Mouse (Mus musculus) gastrocnemius, adult 2 months (tissue): ENCODE measurements at regions not wholly inside any gene's neighbourhood (a gene's known extent, or its start where the extent isn't known, plus 50 kb on each side); places are given as distances from the start of the nearest gene placed in this dataset.

ENCODE experiments used
- DNase-seq: peaks from one replicate; pipeline ENCODE4 v3.0.0; 2022
- H3K27ac ChIP-seq: fragments of 200-600 bp; 2 replicates; pipeline ENCODE4 v1.8.1; 2022; ENCODE audit warnings: mild to moderate bottlenecking
- H3K4me3 ChIP-seq: fragments of 200-600 bp; 2 replicates; pipeline ENCODE4 v1.8.1; 2022; ENCODE audit warnings: mild to moderate bottlenecking, moderate library complexity
- CTCF ChIP-seq: fragments of 200-600 bp; IDR thresholded peaks from 2 replicates; pipeline ENCODE4 v1.8.1; 2022; ENCODE audit warnings: antibody characterized with exemption, mild to moderate bottlenecking, moderate library complexity
- intact Hi-C: fragments of 180-260 bp; cut with DNase I; formaldehyde crosslinking; loops from one replicate; pipeline ENCODE4 v1.15.1; 2025

DNA sequence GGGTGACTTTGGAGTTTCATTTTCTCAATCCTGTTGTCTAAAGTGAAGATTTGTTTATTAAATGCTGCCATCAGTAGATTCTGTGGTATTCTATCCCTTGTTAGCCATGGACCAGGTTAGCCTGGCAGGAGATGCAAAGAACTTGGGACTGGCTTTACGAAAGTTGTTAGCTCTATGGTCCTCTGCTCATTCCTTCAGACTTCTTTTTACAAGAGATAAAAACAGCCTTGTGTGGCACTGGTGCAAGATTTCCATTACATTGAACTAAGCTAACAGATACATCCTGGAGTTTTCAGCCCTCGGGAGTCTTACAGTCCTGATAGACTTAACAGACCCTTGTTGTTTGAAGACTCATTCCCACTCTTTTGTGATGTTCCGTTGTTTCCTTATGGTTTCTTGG lies 108.1 kb upstream of the Pum3 start:
- intact Hi-C loops, result no loop called here
- H3K27ac ChIP-seq, result no peak overlapping the region
- no peak overlapping the region for H3K4me3 ChIP-seq
- TF ChIP-seq CTCF, result no peak
- DNase-seq, result no peak

DNA sequence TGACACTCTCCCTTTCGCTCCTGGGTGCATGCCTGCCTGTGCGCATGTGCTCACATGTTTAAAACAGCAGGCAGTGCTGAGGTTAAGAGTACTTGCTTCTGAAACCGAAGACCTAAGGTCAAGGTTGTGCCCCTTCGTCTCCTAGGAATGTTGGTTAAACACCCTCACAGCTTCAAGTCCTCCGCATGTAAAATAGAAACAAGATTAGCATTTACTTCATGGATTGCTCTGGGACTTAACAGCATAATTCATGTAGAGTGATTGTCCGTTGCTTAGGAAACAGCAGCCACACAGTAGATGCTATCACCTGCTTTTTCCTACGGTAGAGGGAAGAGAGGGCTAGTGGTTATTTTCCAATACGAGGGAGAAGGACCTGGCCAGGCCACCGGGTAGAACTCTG lies 107.4 kb upstream of the Pum3 start:
- TF ChIP-seq CTCF, result no peak
- DNase-seq, result no peak
- no peak overlapping the region for H3K27ac ChIP-seq
- intact Hi-C loops, result no loop called here
- no peak overlapping the region for H3K4me3 ChIP-seq

- intact Hi-C loops, result no loop called here
- TF ChIP-seq CTCF, result no peak
- DNase-seq, result no peak
- Histone ChIP-seq H3K4me3 (no peak overlapping the region), H3K27ac (no peak overlapping the region)
These were observed 98.4 kb upstream of the Pum3 start for GRCm38 (mm10) chr19:27527940-27528558.

- TF ChIP-seq CTCF, result no peak
- no peak overlapping the region for H3K4me3 ChIP-seq
- H3K27ac ChIP-seq, result no peak overlapping the region
- no peak for DNase-seq
- intact Hi-C loops, result no loop called here
These were observed 89.9 kb upstream of the Pum3 start for GRCm38 (mm10) chr19:27519326-27520061.

- DNase-seq, result peak; percentile 31
- intact Hi-C loops, result no loop called here
- H3K4me3 ChIP-seq, result no peak overlapping the region
- no peak overlapping the region for H3K27ac ChIP-seq
- no peak for TF ChIP-seq CTCF
These were observed 84.6 kb upstream of the Pum3 start for GRCm38 (mm10) chr19:27514267-27514666.

DNA sequence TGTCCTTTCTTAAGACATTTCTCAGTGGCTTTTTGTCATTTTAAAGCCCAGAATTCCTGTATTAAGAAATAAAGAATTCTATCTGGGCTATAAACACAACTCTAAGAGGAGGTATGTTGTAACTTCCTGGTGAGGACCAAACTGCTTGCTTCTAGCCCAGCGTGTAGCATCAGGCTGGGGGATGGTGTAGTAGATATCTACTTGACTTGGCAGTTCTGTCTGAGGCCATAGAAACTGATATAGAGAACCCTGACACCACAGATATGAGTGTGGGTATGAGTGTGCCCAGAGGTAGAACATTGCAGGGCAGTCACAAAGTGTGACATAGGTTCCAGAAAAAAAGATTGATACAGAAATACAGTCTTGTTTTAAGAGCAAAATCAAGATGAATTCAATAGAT lies 83.9 kb upstream of the Pum3 start:
- intact Hi-C loops, result no loop called here
- Histone ChIP-seq H3K27ac (no peak overlapping the region), H3K4me3 (no peak overlapping the region)
- no peak for DNase-seq
- TF ChIP-seq CTCF, result no peak

DNA sequence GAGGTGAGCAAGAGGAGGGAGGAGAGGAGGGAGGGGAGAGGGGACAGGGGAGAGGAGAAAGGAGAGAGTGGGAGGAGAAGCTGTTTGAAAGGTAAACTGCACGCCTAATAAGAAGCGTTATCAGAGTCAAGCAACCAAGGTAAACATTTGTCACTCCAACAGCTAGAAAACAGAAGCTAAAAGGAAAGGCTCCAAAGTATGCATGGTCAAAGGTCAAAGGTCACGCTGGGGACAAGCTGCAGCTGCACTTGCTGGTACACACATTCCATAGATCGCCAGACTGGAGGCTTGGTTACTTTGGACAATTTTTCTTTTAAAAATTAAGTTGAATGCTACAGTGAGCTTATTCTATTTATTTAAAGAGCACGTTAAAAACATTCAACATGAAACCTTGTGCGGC lies 81.7 kb upstream of the Pum3 start:
- Histone ChIP-seq H3K27ac (no peak overlapping the region), H3K4me3 (no peak overlapping the region)
- no peak for DNase-seq
- intact Hi-C loops, result no loop called here
- TF ChIP-seq CTCF, result no peak

DNA sequence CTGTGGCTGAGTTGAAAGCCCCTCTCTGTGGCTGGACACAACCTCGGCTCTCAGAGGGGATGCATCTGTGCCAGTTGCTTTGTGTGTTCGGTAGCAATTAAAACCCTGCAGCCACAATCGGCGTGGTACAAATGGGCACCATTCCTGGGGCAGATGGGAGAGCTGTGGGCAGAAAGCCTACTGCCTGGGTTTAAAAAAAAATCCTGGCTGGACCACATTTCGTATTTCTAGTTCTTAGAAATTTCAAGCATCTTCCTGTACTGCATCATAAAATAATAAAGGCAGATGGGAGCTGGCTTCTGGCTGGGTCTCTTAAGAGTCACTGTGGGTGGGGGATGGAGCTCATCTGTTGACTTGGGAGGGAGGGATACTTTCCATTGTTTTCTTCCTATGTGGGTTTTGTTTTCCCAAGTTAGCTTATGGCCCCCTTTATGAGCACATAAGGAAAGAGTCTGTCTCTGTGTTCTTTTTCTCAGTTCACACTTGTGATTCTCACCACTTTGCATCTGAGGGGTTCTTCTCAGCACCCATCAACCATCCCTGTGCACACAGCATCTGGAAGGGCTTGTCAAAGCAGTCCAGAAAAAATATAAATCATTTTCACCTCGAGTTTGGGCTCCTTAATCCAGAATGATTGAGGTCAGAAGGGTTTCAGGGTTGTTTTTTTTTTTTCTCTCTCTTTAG lies 80.5 kb upstream of the Pum3 start:
- no peak for TF ChIP-seq CTCF
- DNase-seq, result no peak
- H3K4me3 ChIP-seq, result no peak overlapping the region
- no peak overlapping the region for H3K27ac ChIP-seq
- intact Hi-C loops, result no loop called here

GRCm38 (mm10) chr19:27498278-27498677 lies 68.7 kb upstream of the Pum3 start:
- no peak for DNase-seq
- no peak overlapping the region for H3K4me3 ChIP-seq
- intact Hi-C loops, result no loop called here

GRCm38 (mm10) chr19:27492468-27492867 lies 62.8 kb upstream of the Pum3 start:
- no peak for TF ChIP-seq CTCF
- intact Hi-C loops, result no loop called here
- Histone ChIP-seq H3K27ac (no peak overlapping the region), H3K4me3 (no peak overlapping the region)
- peak; percentile 23 for DNase-seq

More at GRCm38 (mm10) chr19:27498278-27498677, 68.7 kb upstream of the Pum3 start:
- H3K27ac ChIP-seq, result no peak overlapping the region
- no peak for TF ChIP-seq CTCF

DNA sequence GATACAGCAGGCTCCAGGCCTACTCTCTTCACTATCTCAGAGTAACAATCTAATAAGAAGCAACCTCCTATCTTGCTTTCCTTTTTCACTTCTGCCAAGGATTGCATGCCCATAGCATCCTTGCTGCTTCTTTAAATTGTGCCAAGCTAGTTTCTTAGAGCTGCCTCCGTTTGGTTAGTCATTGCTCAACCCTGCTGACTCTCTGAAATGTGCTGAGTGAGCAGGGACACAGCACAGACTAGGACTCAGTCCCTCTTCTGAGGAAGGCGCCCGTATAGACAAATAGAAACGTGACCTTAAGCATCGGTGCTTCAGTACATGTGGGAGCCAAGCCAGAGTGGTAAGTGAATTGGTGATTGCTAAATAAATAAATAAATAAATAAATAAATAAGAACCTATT lies 62.2 kb upstream of the Pum3 start:
- TF ChIP-seq CTCF, result no peak
- Histone ChIP-seq H3K4me3 (no peak overlapping the region), H3K27ac (no peak overlapping the region)
- intact Hi-C loops, result no loop called here
- no peak for DNase-seq

- TF ChIP-seq CTCF, result no peak
- H3K4me3 ChIP-seq, result no peak overlapping the region
- intact Hi-C loops, result no loop called here
- DNase-seq, result no peak
- H3K27ac ChIP-seq, result no peak overlapping the region
These were observed 59.4 kb upstream of the Pum3 start for GRCm38 (mm10) chr19:27489053-27489452.
